Mouse (Mus musculus) gastrocnemius, postnatal 10 days (tissue): ENCODE measurements around the gene Nfia. TPM values are rescaled to one million over a fixed set of nuclear protein-coding genes. Genes with fewer than 3 reads are reported as not detected.

Experiments used
- DNase-seq: peaks from one replicate; pipeline ENCODE4 v3.0.0; 2021; ENCODE audit warnings: mixed read lengths
- total RNA-seq, 2 experiments: library from RNA; stranded (reverse); gene quantifications; 2 replicates each; pipeline ENCODE4 v1.2.3; 2021

Nfia gene
- total RNA-seq, 2 experiments from 2014 or later: 111 to 124 TPM

- DNase-seq: no peak
These were observed 332.6 kb downstream of the Nfia start for GRCm38 (mm10) chr4:98104911-98105702.

- no peak for DNase-seq
These were observed 333.4 kb downstream of the Nfia start for GRCm38 (mm10) chr4:98105971-98106370.

GRCm38 (mm10) chr4:98106445-98107092 lies 334.0 kb downstream of the Nfia start:
- no peak for DNase-seq

GRCm38 (mm10) chr4:98107093-98107453 lies 334.5 kb downstream of the Nfia start:
- DNase-seq: no peak

- no peak for DNase-seq
These were observed 335.6 kb downstream of the Nfia start for GRCm38 (mm10) chr4:98107936-98108675.

GRCm38 (mm10) chr4:98108676-98109016 lies 336.1 kb downstream of the Nfia start:
- DNase-seq: no peak

GRCm38 (mm10) chr4:98109064-98109463 lies 336.5 kb downstream of the Nfia start:
- DNase-seq: peak; percentile 77

- DNase-seq: no peak
These were observed 337.4 kb downstream of the Nfia start for GRCm38 (mm10) chr4:98109911-98110310.

- no peak for DNase-seq
These were observed 340.9 kb downstream of the Nfia start for GRCm38 (mm10) chr4:98113289-98114024.

GRCm38 (mm10) chr4:98114966-98115365 lies 342.4 kb downstream of the Nfia start:
- DNase-seq: no peak

GRCm38 (mm10) chr4:98115401-98115800 lies 342.9 kb downstream of the Nfia start:
- no peak for DNase-seq

- DNase-seq: no peak
These were observed 343.5 kb downstream of the Nfia start for GRCm38 (mm10) chr4:98116046-98116445.

- no peak for DNase-seq
These were observed 345.6 kb downstream of the Nfia start for GRCm38 (mm10) chr4:98118126-98118525.

GRCm38 (mm10) chr4:98118761-98119675 lies 346.5 kb downstream of the Nfia start:
- DNase-seq: no peak

GRCm38 (mm10) chr4:98119949-98120531 lies 347.5 kb downstream of the Nfia start:
- DNase-seq: no peak

GRCm38 (mm10) chr4:98120706-98121340 lies 348.3 kb downstream of the Nfia start:
- no peak for DNase-seq

GRCm38 (mm10) chr4:98126003-98126677 lies 353.6 kb downstream of the Nfia start:
- no peak for DNase-seq

GRCm38 (mm10) chr4:98130798-98131197 lies 358.3 kb downstream of the Nfia start:
- DNase-seq: no peak

- no peak for DNase-seq
These were observed 361.5 kb downstream of the Nfia start for GRCm38 (mm10) chr4:98134027-98134426.

GRCm38 (mm10) chr4:98136072-98136471 lies 363.5 kb downstream of the Nfia start:
- no peak for DNase-seq
